32 mouse cellular contexts compared by ENCODE assay signal in genomic region chr11:27940917-27941316, GRCm38 (mm10).
"Had no signal": no experiment of that assay in that cellular context is flagged by ENCODE, and none has a peak within 500 bp of the region (broad histone marks: within the 10 kb centered on the region; RNA-seq: fewer than 3 reads in every experiment).

No protein-coding gene starts in this region.

- H3K36me3 ChIP-seq: limb, embryonic 10.5 days; limb, embryonic 12.5 days; limb, embryonic 13.5 days; limb, embryonic 15.5 days; liver, embryonic 12.5 days; liver, embryonic 13.5 days; liver, embryonic 15.5 days; lung, embryonic 15.5 days; midbrain, embryonic 10.5 days; midbrain, embryonic 12.5 days; midbrain, embryonic 13.5 days; midbrain, embryonic 15.5 days; neural tube, embryonic 12.5 days had no signal

- H3K9ac ChIP-seq: limb, embryonic 12.5 days; limb, embryonic 13.5 days; limb, embryonic 15.5 days; liver, embryonic 12.5 days; liver, embryonic 13.5 days; liver, embryonic 14.5 days; liver, embryonic 15.5 days; liver, postnatal 0 days; lung, embryonic 14.5 days; lung, embryonic 15.5 days; midbrain, embryonic 12.5 days; midbrain, embryonic 13.5 days; midbrain, embryonic 15.5 days; neural tube, embryonic 12.5 days had no signal

- H3K4me3 ChIP-seq: limb, embryonic 10.5 days; limb, embryonic 12.5 days; limb, embryonic 13.5 days; limb, embryonic 15.5 days; liver, embryonic 12.5 days; liver, embryonic 13.5 days; liver, embryonic 15.5 days; lung, embryonic 15.5 days; megakaryocyte, embryonic 14.5 days; midbrain, embryonic 10.5 days; midbrain, embryonic 12.5 days; midbrain, embryonic 13.5 days; midbrain, embryonic 15.5 days; myocyte; neural tube, embryonic 12.5 days had no signal

- DNase-seq: left cerebral cortex, postnatal 4 days; liver; liver, embryonic 13.5 days; liver, postnatal 0 days; lung, adult 18-20 months; lung, adult 2 months; lung, embryonic 14.5 days; lung, postnatal 10 days; lung, postnatal 14 days; lung, postnatal 36 days; lung, postnatal 4 days; midbrain, embryonic 14.5 days had no signal

- H3K9me3 ChIP-seq: limb, embryonic 10.5 days; limb, embryonic 12.5 days; limb, embryonic 13.5 days; limb, embryonic 15.5 days; liver, embryonic 12.5 days; liver, embryonic 13.5 days; liver, embryonic 15.5 days; lung, embryonic 15.5 days; megakaryocyte, embryonic 14.5 days; midbrain, embryonic 10.5 days; midbrain, embryonic 12.5 days; midbrain, embryonic 13.5 days; midbrain, embryonic 15.5 days; neural tube, embryonic 12.5 days had no signal

- H3K4me2 ChIP-seq: limb, embryonic 12.5 days; limb, embryonic 13.5 days; limb, embryonic 15.5 days; liver, embryonic 11.5 days; liver, embryonic 12.5 days; liver, embryonic 13.5 days; liver, embryonic 15.5 days; lung, embryonic 14.5 days; lung, embryonic 15.5 days; midbrain, embryonic 11.5 days; midbrain, embryonic 12.5 days; midbrain, embryonic 13.5 days; midbrain, embryonic 15.5 days; neural tube, embryonic 12.5 days had no signal

- H3K27me3 ChIP-seq: limb, embryonic 12.5 days; limb, embryonic 13.5 days; limb, embryonic 15.5 days; liver, embryonic 12.5 days; liver, embryonic 13.5 days; liver, embryonic 15.5 days; lung, embryonic 15.5 days; megakaryocyte, embryonic 14.5 days; midbrain, embryonic 12.5 days; midbrain, embryonic 13.5 days; midbrain, embryonic 15.5 days; neural tube, embryonic 12.5 days had no signal

- H3K4me1 ChIP-seq: limb, embryonic 10.5 days; limb, embryonic 12.5 days; limb, embryonic 13.5 days; limb, embryonic 15.5 days; liver, embryonic 12.5 days; liver, embryonic 13.5 days; liver, embryonic 15.5 days; lung, embryonic 15.5 days; megakaryocyte, embryonic 14.5 days; midbrain, embryonic 10.5 days; midbrain, embryonic 12.5 days; midbrain, embryonic 13.5 days; midbrain, embryonic 15.5 days; neural tube, embryonic 12.5 days had no signal

- H3K27ac ChIP-seq: limb, embryonic 10.5 days; limb, embryonic 12.5 days; limb, embryonic 13.5 days; limb, embryonic 15.5 days; liver, embryonic 12.5 days; liver, embryonic 13.5 days; liver, embryonic 14.5 days; liver, embryonic 15.5 days; lung, embryonic 15.5 days; macrophage; midbrain, embryonic 10.5 days; midbrain, embryonic 12.5 days; midbrain, embryonic 13.5 days; midbrain, embryonic 15.5 days; neural tube, embryonic 12.5 days had no signal

- ATAC-seq: liver, embryonic 12.5 days; liver, postnatal 0 days; lung, postnatal 0 days; midbrain, embryonic 13.5 days; midbrain, embryonic 15.5 days; midbrain, embryonic 16.5 days had no signal
